Mouse (Mus musculus): ENCODE measurements around the gene Nrm. TPM values are rescaled to one million over a fixed set of nuclear protein-coding genes. Genes with fewer than 3 reads are reported as not detected.

The Nrm gene
- total RNA-seq (2023), result 20.2 TPM

GRCm38 (mm10) chr17:35861198-35861857 lies at the start of gene Nrm:
Gene Nrm (plus strand): TSS chr17:35861318.

GRCm38 (mm10) chr17:35821439-35822430 lies 39.4 kb upstream of the Nrm start, which contains the start of gene Ier3:
Gene Ier3 (plus strand): TSS chr17:35821684.

GRCm38 (mm10) chr17:35822964-35823937 lies 37.9 kb upstream of the Nrm start, which contains the start of gene Flot1:
Gene Flot1 (plus strand): TSS chr17:35823230.

GRCm38 (mm10) chr17:35838122-35838544 lies 23.0 kb upstream of the Nrm start, which contains the start of gene Tubb5:
Gene Tubb5 (minus strand): TSS chr17:35838306.

GRCm38 (mm10) chr17:35841076-35841950 lies 19.8 kb upstream of the Nrm start, which contains the start of gene Mdc1:
Gene Mdc1 (plus strand): TSS chr17:35841515.

GRCm38 (mm10) chr17:35865481-35866280 lies 4.6 kb downstream of the Nrm start, which contains the start of gene Ppp1r18:
Gene Ppp1r18 (plus strand): TSS chr17:35865593.

GRCm38 (mm10) chr17:35879245-35880057 lies 18.3 kb downstream of the Nrm start, which contains the start of gene Dhx16:
Gene Dhx16 (plus strand): TSS chr17:35879819.

GRCm38 (mm10) chr17:35896781-35897643 lies 35.9 kb downstream of the Nrm start, which contains the start of gene 2310061I04Rik:
Gene 2310061I04Rik (minus strand): TSS chr17:35897431.

GRCm38 (mm10) chr17:35909919-35910369 lies 48.8 kb downstream of the Nrm start, which contains the start of gene Atat1:
Gene Atat1 (minus strand): TSS chr17:35910075.

Other genes with a start within 250 kb of the Nrm start
- gene Gm9573, start 234.7 kb upstream of the Nrm start, total RNA-seq (2023), result not detected
- gene Mucl3, start 217.6 kb upstream of the Nrm start, total RNA-seq (2023), result not detected
- 33.4 TPM for gene Vars2, start 193.7 kb upstream of the Nrm start, total RNA-seq (2023)
- gene Gtf2h4, start 187.6 kb upstream of the Nrm start, total RNA-seq (2023), result 10.5 TPM
- 11.4 TPM for gene Ddr1, start 156.7 kb upstream of the Nrm start, total RNA-seq (2023)
- gene Ier3, start 39.6 kb upstream of the Nrm start, total RNA-seq (2023), result 2.2 TPM
- 30.4 TPM for gene Flot1, start 38.1 kb upstream of the Nrm start, total RNA-seq (2023)
- gene Tubb5, start 23.0 kb upstream of the Nrm start, total RNA-seq (2023), result 454 TPM
- 59.9 TPM for gene Mdc1, start 19.8 kb upstream of the Nrm start, total RNA-seq (2023)
- gene Ppp1r18, start 4.3 kb downstream of the Nrm start, total RNA-seq (2023), result 210 TPM
- gene Dhx16, start 18.5 kb downstream of the Nrm start, total RNA-seq (2023), result 91.4 TPM
- 24.5 TPM for gene 2310061I04Rik, start 36.1 kb downstream of the Nrm start, total RNA-seq (2023)
- 8.4 TPM for gene Atat1, start 48.8 kb downstream of the Nrm start, total RNA-seq (2023)
- gene Mrps18b, start 55.1 kb downstream of the Nrm start, total RNA-seq (2023), result 69.2 TPM
- gene Ppp1r10, start 55.1 kb downstream of the Nrm start, total RNA-seq (2023), result 129 TPM
- gene Abcf1, start 108.4 kb downstream of the Nrm start, total RNA-seq (2023), result 136 TPM
- 64.9 TPM for gene Gnl1, start 118.5 kb downstream of the Nrm start, total RNA-seq (2023)
- gene Prr3, start 118.9 kb downstream of the Nrm start, total RNA-seq (2023), result 61.8 TPM
- 23.7 TPM for gene H2-T24, start 159.2 kb downstream of the Nrm start, total RNA-seq (2023)
- gene H2-T23, start 171.5 kb downstream of the Nrm start, total RNA-seq (2023), result 257 TPM
- 190 TPM for gene H2-T22, start 181.4 kb downstream of the Nrm start, total RNA-seq (2023)
- gene Gm6034, start 181.6 kb downstream of the Nrm start, total RNA-seq (2023), result 1.1 TPM
- gene Gm11127, start 197.1 kb downstream of the Nrm start, total RNA-seq (2023), result 70.7 TPM

All from CD4-positive naive resting alpha-beta T cell, adult 76 days (primary cell).